Mouse (Mus musculus) heart, adult 8-10 months (tissue): ENCODE data around the gene Gm37240. TPM values are rescaled to one million over a fixed set of nuclear protein-coding genes. Genes with fewer than 3 reads are reported as not detected.
"Not testable (repeated sequence)": the region's sequence is repeated elsewhere in the genome, so short reads cannot be mapped to it uniquely, and the experiment has no call there.

Experiments
- DNase-seq: peaks from one replicate; pipeline ENCODE4 v3.0.0; 2022; ENCODE audit warnings: low spot score
- total RNA-seq, 4 experiments: library from RNA; stranded (reverse); gene quantifications; 2 replicates each; pipeline ENCODE4 v1.2.4; 2022

The Gm37240 gene
- total RNA-seq, 4 experiments from 2014 or later, result 36.8 to 49.5 (median 39.2) TPM

GRCm38 (mm10) chr3:84681699-84682098 lies 1205.6 kb downstream of the Gm37240 start:
- DNase-seq, result no peak

DNA sequence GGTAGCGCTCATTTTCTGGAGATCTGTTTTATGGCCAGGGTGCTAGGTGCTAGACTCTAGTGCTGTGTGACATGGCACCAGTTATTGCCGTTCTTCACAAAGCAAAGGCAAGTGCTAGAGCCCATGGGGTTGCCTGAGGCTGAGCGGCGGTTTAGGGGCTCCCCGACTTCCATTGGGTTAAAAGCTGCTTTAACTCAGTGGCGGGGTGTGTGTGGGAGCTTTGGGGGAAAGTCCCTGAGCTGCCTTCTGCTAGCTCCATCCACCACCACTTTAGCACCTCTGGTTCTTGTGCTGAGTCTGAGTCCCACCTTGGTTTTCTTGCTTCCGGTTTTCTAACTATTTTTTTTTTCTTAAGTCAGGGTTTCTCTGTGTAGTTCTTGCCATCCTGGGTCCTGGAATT lies 1207.3 kb downstream of the Gm37240 start:
- DNase-seq, result no peak

DNA sequence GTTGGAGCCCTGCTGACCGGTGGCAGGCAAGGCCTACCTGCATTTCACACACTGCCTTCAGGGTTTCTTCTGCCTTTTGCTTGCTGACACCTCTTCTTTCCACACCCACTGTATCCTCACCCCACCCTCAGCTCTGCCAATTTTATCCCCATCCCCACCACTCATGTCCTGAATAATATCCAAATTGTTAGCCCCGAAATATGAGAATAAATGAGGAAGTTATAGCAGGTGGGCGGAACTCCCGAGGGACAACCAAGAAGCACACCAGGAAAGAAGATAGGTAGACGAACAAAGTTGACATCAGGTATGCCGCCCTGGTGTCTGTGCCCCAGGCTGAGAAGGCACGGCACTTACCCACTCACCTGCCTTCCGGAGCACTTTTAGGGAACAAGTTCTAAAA lies 1207.8 kb downstream of the Gm37240 start:
- DNase-seq, result no peak

DNA sequence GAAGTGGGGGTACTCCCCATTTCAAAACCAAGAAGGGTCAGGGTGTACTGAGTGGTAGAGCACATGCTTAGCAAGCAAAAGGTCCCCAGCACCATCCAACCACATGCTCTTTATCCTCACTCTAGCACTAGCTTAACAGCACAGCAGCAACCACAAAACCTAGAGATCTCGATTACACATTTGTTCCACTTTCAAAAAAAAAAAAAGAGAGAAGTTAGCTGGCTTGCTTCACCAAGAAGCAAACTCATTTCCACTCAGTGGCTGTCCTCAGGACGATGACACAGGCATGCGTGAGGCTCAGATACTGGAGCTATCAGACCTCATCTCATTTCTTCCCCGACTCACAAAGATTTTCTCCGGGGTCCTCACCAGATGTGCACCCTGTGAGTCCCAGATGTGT lies 1208.4 kb downstream of the Gm37240 start:
- no peak for DNase-seq

GRCm38 (mm10) chr3:84675710-84676109 lies 1211.6 kb downstream of the Gm37240 start:
- DNase-seq, result no peak

- no peak for DNase-seq
Observed at GRCm38 (mm10) chr3:84673552-84673951, 1213.8 kb downstream of the Gm37240 start.

GRCm38 (mm10) chr3:84672136-84672535 lies 1215.2 kb downstream of the Gm37240 start:
- no peak for DNase-seq

- no peak for DNase-seq
Observed at GRCm38 (mm10) chr3:84668957-84669356, 1218.4 kb downstream of the Gm37240 start.

- DNase-seq, result no peak
Observed at GRCm38 (mm10) chr3:84665255-84666073, 1221.9 kb downstream of the Gm37240 start.

GRCm38 (mm10) chr3:84664686-84665085 lies 1222.6 kb downstream of the Gm37240 start:
- no peak for DNase-seq

GRCm38 (mm10) chr3:84663858-84664257 lies 1223.5 kb downstream of the Gm37240 start:
- no peak for DNase-seq

DNA sequence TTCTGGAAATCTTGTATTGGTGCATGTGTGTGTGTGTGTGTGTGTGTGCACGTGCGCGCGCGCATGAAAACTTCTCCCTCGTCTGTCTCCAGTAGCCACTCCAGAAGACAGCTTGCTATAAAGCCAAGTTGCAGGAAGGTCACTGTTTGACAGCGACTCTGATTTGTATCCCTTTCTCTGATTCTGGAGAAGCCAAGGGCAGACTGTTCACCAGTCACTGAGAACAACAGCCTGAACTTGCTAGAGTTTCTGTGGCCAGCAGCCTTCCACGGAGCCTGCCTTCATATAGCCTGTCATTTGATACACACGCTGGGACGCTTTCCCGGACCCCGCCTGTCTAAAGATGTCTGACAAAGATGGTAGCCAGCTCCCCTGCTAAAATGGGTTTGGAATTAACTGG lies 1224.2 kb downstream of the Gm37240 start:
- DNase-seq, result no peak

DNA sequence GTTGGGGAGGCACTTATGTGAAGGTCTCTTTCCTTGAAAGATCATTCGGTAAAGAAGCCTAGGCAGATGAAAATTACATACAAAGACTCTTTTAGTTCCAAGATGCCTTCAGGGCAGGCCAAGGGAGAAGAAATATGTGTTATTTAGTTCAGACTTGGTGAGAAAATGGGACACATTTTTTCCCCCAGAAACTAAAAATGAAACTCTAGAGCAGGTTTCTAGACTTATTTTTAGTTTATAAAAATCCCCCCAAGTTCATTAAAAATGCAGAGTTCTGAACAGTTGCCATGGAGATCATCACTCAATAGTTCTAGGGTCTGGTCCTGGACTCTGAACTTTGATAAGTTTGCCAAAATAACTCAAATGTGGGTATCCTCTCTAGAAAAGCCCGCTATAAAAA lies 1226.9 kb downstream of the Gm37240 start:
- no peak for DNase-seq

GRCm38 (mm10) chr3:84658872-84659271 lies 1228.4 kb downstream of the Gm37240 start:
- DNase-seq, result no peak

- DNase-seq, result no peak
Observed at GRCm38 (mm10) chr3:84658017-84658416, 1229.3 kb downstream of the Gm37240 start.

- DNase-seq, result no peak
Observed at GRCm38 (mm10) chr3:84657240-84657639, 1230.1 kb downstream of the Gm37240 start.

GRCm38 (mm10) chr3:84655785-84656150 lies 1231.5 kb downstream of the Gm37240 start:
- not testable (repeated sequence) for DNase-seq

DNA sequence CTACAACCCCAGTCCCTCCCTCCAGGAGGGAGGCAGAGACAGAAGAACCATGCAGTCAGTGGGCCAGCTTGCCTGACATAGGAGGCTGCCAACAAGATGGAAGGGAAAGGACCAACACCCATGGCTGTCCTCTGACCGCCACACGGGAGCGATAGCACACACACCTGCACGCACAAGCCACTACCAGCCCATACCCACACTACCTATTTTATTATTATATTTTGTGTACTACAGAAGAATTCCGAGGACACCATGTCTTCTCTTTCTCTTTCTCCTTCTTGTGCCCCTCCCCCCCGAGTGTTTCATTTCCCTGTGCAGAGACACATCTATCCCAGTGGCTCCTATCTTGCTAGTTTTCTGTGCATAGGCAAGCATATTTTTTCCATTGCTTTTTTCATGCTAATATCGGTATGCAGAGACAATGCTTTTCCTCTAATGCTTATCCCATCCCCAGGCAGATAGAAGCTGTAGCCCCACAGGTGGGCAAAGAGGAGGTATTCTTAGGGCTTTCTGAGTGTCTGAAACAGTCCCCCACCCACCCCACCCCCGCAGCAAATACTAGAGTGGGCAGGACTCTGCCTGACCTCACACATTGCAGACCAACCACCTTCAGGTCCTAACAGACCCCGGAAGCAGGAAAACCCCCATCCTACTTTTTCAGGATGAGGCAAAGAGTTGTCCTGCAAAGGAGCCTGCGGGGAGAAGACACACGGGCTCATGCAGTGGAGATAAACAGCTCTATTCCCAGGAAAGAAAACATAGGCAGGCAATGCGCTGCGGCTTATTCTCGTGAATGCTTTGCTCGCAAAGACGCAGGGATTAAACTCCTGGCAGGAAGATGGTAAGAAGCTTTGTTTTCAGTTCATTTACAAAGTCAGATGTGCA lies 1232.2 kb downstream of the Gm37240 start:
- no peak for DNase-seq

GRCm38 (mm10) chr3:84654246-84654826 lies 1233.0 kb downstream of the Gm37240 start:
- no peak for DNase-seq

GRCm38 (mm10) chr3:84653557-84654245 lies 1233.6 kb downstream of the Gm37240 start:
- no peak for DNase-seq

DNA sequence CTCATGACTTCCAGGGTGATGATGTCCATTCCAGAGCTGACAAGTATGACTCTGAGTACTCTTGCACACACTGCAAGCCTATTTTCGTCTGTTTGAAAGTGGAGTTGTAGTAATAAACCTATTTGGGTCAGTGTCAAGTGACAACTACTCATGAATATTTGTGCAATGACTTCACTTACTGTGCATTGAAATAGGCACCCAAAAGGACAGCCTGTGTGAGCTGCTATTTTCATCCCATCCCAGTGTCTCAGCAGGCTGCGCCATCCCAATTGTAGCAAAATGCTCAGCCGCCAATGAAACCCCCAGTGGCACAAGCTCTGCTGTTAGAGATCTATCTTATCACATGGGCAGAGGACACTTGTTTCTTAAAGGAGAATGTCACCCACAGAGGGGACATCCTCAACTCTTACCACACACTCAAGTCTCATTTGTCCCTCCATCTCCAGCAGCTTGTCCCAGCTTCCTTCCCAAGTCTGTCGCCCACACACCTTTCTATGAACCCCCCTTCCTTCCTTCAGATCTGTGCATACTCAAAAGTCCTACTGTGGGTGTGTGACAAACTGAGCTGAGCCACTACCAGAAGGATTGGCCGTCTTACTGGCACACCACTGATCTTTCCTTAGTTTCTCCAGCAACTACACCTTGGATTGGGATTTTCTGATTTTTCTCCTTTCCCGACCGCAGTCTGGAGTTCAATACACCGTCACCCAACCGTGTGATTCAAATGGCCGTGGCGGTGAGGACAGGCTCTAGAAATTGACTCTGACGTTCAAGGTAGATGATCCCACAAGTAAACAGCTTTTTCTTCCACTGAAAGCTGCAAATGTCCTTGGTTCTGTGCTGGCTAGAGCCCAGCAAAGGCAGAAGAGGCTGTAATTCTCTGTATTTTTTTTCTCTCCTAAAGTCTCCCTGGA lies 1234.4 kb downstream of the Gm37240 start:
- DNase-seq, result peak; percentile 35
